Mouse (Mus musculus): ENCODE results near the gene Tcap. TPM values are rescaled to one million over a fixed set of nuclear protein-coding genes. Genes with fewer than 3 reads are reported as not detected.
A peak's percentile ranks its signal among the peaks of the same experiment; 100 is the strongest.

The Tcap gene
- polyA plus RNA-seq, 1 experiment from 2014 or later, result 0.23 TPM

DNA sequence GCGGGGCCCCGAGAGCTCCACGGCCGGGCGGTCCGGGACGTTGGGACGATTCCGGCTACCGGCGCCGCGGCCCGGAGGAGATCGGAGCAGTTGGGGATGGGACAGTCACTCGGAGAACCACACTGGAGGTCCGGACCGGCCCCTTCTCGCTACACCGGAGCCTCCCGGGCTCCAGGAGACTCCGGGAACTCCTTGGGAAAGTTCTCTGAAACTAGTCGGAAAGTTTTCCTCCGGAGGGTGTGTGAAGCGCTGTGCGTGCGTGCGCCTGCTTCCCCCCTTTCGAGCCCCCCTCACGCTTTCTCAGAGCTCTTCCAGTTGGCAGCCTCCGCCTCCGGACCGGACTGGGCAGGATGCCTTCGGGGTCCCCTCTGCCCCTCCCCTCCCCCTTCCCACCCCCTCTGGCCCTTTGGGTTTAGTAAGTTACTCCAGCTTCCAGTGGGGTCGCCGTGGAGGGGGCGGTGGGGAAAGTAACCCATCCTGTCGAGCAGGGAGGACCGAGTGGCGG lies 29.2 kb downstream of the Tcap start:
- peak; percentile 34 for ATAC-seq
- peaks cover 10% of the 10 kb centered on the region for H3K27me3 ChIP-seq (replicated peaks; ENCODE audit: control insufficient read depth, insufficient read depth, low read length)
- H3K36me3 ChIP-seq (ENCODE audit: control insufficient read depth, insufficient read depth), result no peaks in the 10 kb centered on the region
- peak overlapping the region; percentile 29 for H3K27ac ChIP-seq (ENCODE audit: low read length)
- no peaks in the 10 kb centered on the region for H3K9me3 ChIP-seq (ENCODE audit: control insufficient read depth, low read length)
- peak overlapping the region; percentile 62 for H3K4me3 ChIP-seq (replicated peaks; ENCODE audit: low read length)
- WGBS, result 0% methylated on average over 40 of the region's 40 CpGs
- H3K4me2 ChIP-seq (ENCODE audit: low read length), result peak overlapping the region; percentile 99
- H3K4me1 ChIP-seq (replicated peaks; ENCODE audit: control insufficient read depth, insufficient read depth, low read length), result peaks cover 25% of the 10 kb centered on the region
- H3K9ac ChIP-seq (replicated peaks; ENCODE audit: low read depth, low read length), result peak overlapping the region; percentile 63

DNA sequence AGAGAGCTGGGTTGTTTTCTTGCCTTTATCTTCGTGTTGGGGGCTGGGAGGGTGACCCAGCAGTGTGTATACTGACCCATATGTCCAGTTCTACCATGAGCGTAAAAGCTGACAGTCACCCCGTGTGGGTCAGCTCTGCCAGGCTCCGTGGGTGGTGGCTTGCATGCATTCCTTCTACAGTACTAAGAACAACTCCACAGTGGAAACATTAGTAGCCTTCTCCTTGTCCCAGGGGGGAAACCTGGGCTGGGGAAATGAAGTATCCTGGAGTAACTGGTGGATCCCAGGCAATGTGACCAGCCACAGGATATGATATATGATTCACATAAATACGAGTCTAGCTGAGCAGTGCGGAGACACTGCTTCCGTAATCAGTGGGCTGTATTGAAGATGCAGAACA lies 30.1 kb downstream of the Tcap start:
- H3K27ac ChIP-seq (ENCODE audit: low read length), result no peak overlapping the region
- no peak overlapping the region for H3K4me3 ChIP-seq (replicated peaks; ENCODE audit: low read length)
- H3K9me3 ChIP-seq (ENCODE audit: control insufficient read depth, low read length), result no peaks in the 10 kb centered on the region
- no peak for ATAC-seq
- H3K4me1 ChIP-seq (replicated peaks; ENCODE audit: control insufficient read depth, insufficient read depth, low read length), result peaks cover 25% of the 10 kb centered on the region
- H3K4me2 ChIP-seq (ENCODE audit: low read length), result peak overlapping the region; percentile 99
- peaks cover 10% of the 10 kb centered on the region for H3K27me3 ChIP-seq (replicated peaks; ENCODE audit: control insufficient read depth, insufficient read depth, low read length)
- H3K9ac ChIP-seq (replicated peaks; ENCODE audit: low read depth, low read length), result no peak overlapping the region
- no peaks in the 10 kb centered on the region for H3K36me3 ChIP-seq (ENCODE audit: control insufficient read depth, insufficient read depth)
- 30% methylated on average over 7 of the region's 7 CpGs for WGBS

DNA sequence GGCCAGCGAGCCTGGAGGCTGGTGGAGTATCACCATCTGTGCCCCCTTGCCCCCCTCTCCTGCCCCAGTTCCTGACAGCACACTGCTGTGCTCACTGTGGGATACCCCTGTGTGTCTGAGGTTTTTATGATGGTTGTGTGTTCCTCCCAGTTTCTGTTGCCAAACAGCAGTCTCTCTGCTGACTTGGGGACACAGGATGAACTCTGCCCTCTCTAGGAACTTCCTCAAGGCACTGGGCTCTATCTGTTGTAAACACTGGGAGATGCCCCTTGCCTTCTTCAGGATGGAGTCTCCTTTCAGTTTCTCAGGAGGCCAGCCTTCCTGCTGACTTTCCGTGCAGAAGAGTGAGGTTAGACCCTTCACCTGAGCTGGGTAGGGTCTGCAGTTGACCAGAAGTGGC lies 30.6 kb downstream of the Tcap start:
- H3K4me2 ChIP-seq (ENCODE audit: low read length), result no peak overlapping the region

DNA sequence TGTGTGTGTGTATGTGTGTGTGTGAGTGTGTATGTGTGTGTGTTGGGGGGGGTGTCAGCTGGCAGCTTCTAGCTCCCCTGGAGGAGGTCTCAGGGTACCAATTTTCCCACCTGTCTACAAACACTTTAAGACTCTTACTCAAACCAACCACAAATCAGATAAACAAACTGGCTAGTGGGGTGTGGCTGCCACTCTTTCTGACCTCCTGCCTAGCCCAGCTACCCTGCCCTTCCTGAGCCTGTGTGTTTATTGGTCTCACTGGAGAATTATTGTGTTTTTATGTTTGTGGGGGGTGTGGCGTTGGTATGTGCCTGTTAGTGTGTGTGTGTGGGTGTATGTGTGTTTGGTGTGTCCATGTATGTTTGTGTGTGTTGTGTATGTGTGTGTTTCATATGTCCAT lies 33.5 kb downstream of the Tcap start:
- Histone ChIP-seq H3K4me1 (replicated peaks; ENCODE audit: control insufficient read depth, insufficient read depth, low read length) (peaks cover 13% of the 10 kb centered on the region), H3K4me2 (ENCODE audit: low read length) (no peak overlapping the region), H3K4me3 (replicated peaks; ENCODE audit: low read length) (no peak overlapping the region), H3K27ac (ENCODE audit: low read length) (no peak overlapping the region), H3K9ac (replicated peaks; ENCODE audit: low read depth, low read length) (no peak overlapping the region), H3K36me3 (ENCODE audit: control insufficient read depth, insufficient read depth) (no peaks in the 10 kb centered on the region), H3K27me3 (replicated peaks; ENCODE audit: control insufficient read depth, insufficient read depth, low read length) (peaks cover 7% of the 10 kb centered on the region; the same call in 1 of the 2 replicates), H3K9me3 (ENCODE audit: control insufficient read depth, low read length) (no peaks in the 10 kb centered on the region)
- WGBS, result 87% methylated on average over 1 of the region's 1 CpGs
- no peak for ATAC-seq

More for the DNA sequence above, 30.6 kb downstream of the Tcap start:
- no peak overlapping the region for H3K9ac ChIP-seq (replicated peaks; ENCODE audit: low read depth, low read length)
- peaks cover 10% of the 10 kb centered on the region for H3K27me3 ChIP-seq (replicated peaks; ENCODE audit: control insufficient read depth, insufficient read depth, low read length)
- H3K4me3 ChIP-seq (replicated peaks; ENCODE audit: low read length), result no peak overlapping the region
- WGBS, result 43% methylated on average over 2 of the region's 2 CpGs
- ATAC-seq, result no peak
- peaks cover 22% of the 10 kb centered on the region for H3K4me1 ChIP-seq (replicated peaks; ENCODE audit: control insufficient read depth, insufficient read depth, low read length)
- no peaks in the 10 kb centered on the region for H3K9me3 ChIP-seq (ENCODE audit: control insufficient read depth, low read length)
- no peak overlapping the region for H3K27ac ChIP-seq (ENCODE audit: low read length)
- H3K36me3 ChIP-seq (ENCODE audit: control insufficient read depth, insufficient read depth), result no peaks in the 10 kb centered on the region

DNA sequence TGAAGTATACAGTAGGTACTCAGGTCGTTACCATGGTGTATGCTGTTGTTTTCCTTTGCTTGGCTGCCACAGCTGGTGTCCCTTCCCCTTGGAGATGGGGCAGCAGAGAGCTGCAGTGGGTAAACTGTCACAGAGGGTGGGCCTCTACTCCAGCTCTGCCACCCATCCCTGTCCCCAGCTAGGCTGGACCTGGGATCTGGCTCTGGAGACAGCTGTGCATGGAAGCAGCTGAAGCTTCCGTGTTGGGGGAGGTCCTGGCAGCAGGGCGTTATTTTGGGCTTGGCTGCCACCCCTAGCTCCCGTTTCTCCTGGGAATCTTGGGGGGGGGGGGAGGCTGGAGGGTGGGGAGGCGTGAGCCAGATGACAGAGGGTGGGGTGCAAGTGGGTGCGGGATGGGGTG lies 34.7 kb downstream of the Tcap start:
- H3K4me1 ChIP-seq (replicated peaks; ENCODE audit: control insufficient read depth, insufficient read depth, low read length), result peaks cover 3% of the 10 kb centered on the region; the same call in 1 of the 2 replicates
- H3K4me3 ChIP-seq (replicated peaks; ENCODE audit: low read length), result no peak overlapping the region
- no peak overlapping the region for H3K27ac ChIP-seq (ENCODE audit: low read length)
- 67% methylated on average over 6 of the region's 6 CpGs for WGBS
- H3K4me2 ChIP-seq (ENCODE audit: low read length), result no peak overlapping the region
- no peaks in the 10 kb centered on the region for H3K27me3 ChIP-seq (replicated peaks; ENCODE audit: control insufficient read depth, insufficient read depth, low read length)
- no peak overlapping the region for H3K9ac ChIP-seq (replicated peaks; ENCODE audit: low read depth, low read length)
- no peak for ATAC-seq
- H3K36me3 ChIP-seq (ENCODE audit: control insufficient read depth, insufficient read depth), result no peaks in the 10 kb centered on the region
- no peaks in the 10 kb centered on the region for H3K9me3 ChIP-seq (ENCODE audit: control insufficient read depth, low read length)

DNA sequence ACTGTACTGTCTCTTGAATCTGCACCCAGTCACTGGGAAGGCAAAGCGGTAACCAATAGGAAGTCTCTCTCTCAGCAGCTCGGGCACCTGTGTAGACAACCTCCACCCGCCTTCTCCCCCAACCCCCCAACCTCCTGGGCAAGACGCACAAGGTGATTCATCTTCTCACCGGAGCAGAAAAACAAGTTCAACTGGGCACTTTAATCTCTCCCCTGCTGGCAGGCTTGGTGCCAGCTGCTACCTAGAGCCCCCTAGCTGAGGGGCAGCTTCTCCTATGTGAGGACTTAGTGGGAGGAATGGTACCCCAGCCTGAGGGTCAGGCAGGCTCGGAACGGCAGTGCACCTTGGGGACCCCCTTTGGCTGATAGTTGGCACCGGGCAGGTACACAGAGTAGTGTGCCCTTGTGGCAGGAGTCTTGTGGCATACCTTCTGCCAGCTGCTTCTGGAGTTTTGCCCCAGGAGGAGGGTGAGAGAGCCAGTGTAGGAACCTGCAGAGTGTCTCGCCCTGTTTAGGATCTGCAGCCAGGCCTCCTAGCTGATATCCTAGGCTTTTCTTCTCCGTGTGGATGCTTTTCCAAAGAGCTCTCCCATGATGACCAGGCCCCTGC lies 35.4 kb downstream of the Tcap start:
- WGBS, result 81% methylated on average over 10 of the region's 10 CpGs
- Histone ChIP-seq H3K27ac (ENCODE audit: low read length) (no peak overlapping the region), H3K4me3 (replicated peaks; ENCODE audit: low read length) (no peak overlapping the region), H3K36me3 (ENCODE audit: control insufficient read depth, insufficient read depth) (no peaks in the 10 kb centered on the region), H3K4me1 (replicated peaks; ENCODE audit: control insufficient read depth, insufficient read depth, low read length) (0 out of 2 replicates have a peak, but pooled peaks cover 3% of the 10 kb centered on the region), H3K9me3 (ENCODE audit: control insufficient read depth, low read length) (no peaks in the 10 kb centered on the region), H3K27me3 (replicated peaks; ENCODE audit: control insufficient read depth, insufficient read depth, low read length) (no peaks in the 10 kb centered on the region), H3K9ac (replicated peaks; ENCODE audit: low read depth, low read length) (no peak overlapping the region), H3K4me2 (ENCODE audit: low read length) (no peak overlapping the region)
- ATAC-seq, result no peak

DNA sequence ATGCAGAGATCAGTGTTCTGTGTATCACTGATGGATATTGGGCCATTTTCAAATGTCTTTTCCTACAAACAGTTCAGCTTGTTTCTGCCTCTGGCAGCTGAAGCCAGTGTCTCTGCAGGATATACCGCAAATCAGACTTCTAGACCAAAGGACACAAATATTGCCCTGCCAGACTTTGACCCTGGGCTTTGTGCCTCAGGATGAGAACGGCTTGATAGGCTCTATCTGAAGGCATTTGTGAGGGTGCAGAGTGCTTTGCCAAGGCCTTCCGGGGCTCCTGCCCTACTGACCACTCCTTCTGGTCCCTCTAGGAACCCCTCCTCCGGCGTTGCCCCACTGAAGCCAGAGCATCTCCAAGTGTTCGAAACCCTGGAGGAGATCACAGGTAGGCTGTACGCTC lies 43.0 kb downstream of the Tcap start:
- H3K4me2 ChIP-seq (ENCODE audit: low read length), result no peak overlapping the region
- H3K4me3 ChIP-seq (replicated peaks; ENCODE audit: low read length), result no peak overlapping the region
- no peak for ATAC-seq
- H3K36me3 ChIP-seq (ENCODE audit: control insufficient read depth, insufficient read depth), result no peaks in the 10 kb centered on the region
- H3K9ac ChIP-seq (replicated peaks; ENCODE audit: low read depth, low read length), result no peak overlapping the region
- no peaks in the 10 kb centered on the region for H3K27me3 ChIP-seq (replicated peaks; ENCODE audit: control insufficient read depth, insufficient read depth, low read length)
- H3K4me1 ChIP-seq (replicated peaks; ENCODE audit: control insufficient read depth, insufficient read depth, low read length), result no peaks in the 10 kb centered on the region
- no peak overlapping the region for H3K27ac ChIP-seq (ENCODE audit: low read length)
- no peaks in the 10 kb centered on the region for H3K9me3 ChIP-seq (ENCODE audit: control insufficient read depth, low read length)
- 93% methylated on average over 7 of the region's 7 CpGs for WGBS

DNA sequence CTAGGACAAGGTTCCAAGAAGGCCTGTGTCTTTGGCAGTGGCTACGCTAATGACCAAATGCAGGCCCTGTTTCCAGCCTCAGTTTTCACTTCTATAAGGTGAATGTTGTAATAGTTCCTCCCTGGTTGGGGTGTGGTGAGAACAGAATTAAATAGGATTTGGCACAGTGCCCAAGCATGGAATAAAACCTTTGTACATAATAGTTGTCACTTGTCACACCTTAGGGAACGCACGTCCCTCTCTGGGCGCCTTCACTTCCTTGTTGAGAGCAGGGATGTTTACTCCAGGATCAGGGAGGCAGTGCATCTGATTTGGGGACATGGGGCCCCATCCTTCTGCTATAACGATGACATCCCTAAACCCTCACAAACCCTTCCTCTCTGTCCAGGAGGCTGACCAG lies 44.8 kb downstream of the Tcap start:
- Histone ChIP-seq H3K27ac (ENCODE audit: low read length) (no peak overlapping the region), H3K9me3 (ENCODE audit: control insufficient read depth, low read length) (no peaks in the 10 kb centered on the region), H3K4me2 (ENCODE audit: low read length) (no peak overlapping the region), H3K4me1 (replicated peaks; ENCODE audit: control insufficient read depth, insufficient read depth, low read length) (no peaks in the 10 kb centered on the region), H3K9ac (replicated peaks; ENCODE audit: low read depth, low read length) (no peak overlapping the region), H3K27me3 (replicated peaks; ENCODE audit: control insufficient read depth, insufficient read depth, low read length) (no peaks in the 10 kb centered on the region), H3K36me3 (ENCODE audit: control insufficient read depth, insufficient read depth) (no peaks in the 10 kb centered on the region), H3K4me3 (replicated peaks; ENCODE audit: low read length) (no peak overlapping the region)
- 67% methylated on average over 5 of the region's 5 CpGs for WGBS
- ATAC-seq, result no peak

DNA sequence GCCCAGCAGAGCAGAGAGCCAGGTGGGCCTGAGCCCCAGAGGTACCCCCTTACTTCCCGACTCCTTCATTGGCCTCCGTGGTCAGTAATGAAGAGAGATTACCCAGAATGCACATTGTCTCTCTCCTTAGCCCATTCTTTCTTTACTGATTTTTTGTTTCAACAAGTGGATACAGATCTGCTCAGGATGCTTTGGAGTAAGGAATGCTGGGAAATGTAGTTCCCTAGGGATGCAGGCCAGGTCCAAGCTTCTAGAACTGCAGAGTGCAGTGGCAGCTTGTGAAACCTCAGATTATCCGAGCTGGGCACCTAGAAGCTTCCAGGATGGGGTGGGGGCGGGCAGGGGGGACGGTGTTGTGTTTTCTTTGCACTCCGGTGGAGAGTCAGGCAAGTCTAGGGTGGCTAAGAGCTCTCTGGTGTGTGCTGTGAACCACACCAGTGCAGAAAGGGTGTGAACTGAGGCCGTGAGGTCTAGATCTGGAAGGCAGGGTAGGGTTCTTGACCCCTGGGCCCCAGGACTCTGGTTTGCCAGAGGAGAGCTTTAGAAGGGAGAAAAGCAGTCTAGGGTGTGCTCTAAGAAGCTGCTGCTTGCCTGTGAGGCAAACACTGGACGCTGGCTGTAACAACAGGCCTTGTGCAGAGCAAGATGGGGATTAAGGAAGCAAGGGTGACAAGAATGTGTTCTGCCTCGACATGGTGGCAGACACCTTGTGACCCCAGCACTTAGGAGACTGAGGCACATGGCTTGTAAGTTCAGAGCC lies 48.3 kb downstream of the Tcap start:
- 83% methylated on average over 9 of the region's 9 CpGs for WGBS
- no peaks in the 10 kb centered on the region for H3K27me3 ChIP-seq (replicated peaks; ENCODE audit: control insufficient read depth, insufficient read depth, low read length)
- ATAC-seq, result no peak
- no peaks in the 10 kb centered on the region for H3K4me1 ChIP-seq (replicated peaks; ENCODE audit: control insufficient read depth, insufficient read depth, low read length)
- no peaks in the 10 kb centered on the region for H3K9me3 ChIP-seq (ENCODE audit: control insufficient read depth, low read length)
- no peaks in the 10 kb centered on the region for H3K36me3 ChIP-seq (ENCODE audit: control insufficient read depth, insufficient read depth)
- H3K4me3 ChIP-seq (replicated peaks; ENCODE audit: low read length), result no peak overlapping the region
- H3K27ac ChIP-seq (ENCODE audit: low read length), result no peak overlapping the region
- no peak overlapping the region for H3K9ac ChIP-seq (replicated peaks; ENCODE audit: low read depth, low read length)
- no peak overlapping the region for H3K4me2 ChIP-seq (ENCODE audit: low read length)

Measured in forebrain, embryonic 16.5 days (tissue).